Mouse (Mus musculus) cerebellum, adult 9-10 months (tissue): ENCODE results near the gene Hist1h1b.
A peak's percentile ranks its signal among the peaks of the same experiment; 100 is the strongest.
"Not testable (repeated sequence)": the region's sequence is repeated elsewhere in the genome, so short reads cannot be mapped to it uniquely, and the experiment has no call there.

Source experiments
- DNase-seq: peaks from one replicate; pipeline ENCODE4 v3.0.0; 2022

Hist1h1b gene

GRCm38 (mm10) chr13:21781639-21782038, 1.2 kb upstream of the Hist1h1b start:
- no peak for DNase-seq

GRCm38 (mm10) chr13:21781021-21781555, 663 bp upstream of the Hist1h1b start:
- no peak for DNase-seq

- peak; percentile 90 for DNase-seq
These were observed 1.3 kb downstream of the Hist1h1b start for GRCm38 (mm10) chr13:21778814-21779766.

DNA sequence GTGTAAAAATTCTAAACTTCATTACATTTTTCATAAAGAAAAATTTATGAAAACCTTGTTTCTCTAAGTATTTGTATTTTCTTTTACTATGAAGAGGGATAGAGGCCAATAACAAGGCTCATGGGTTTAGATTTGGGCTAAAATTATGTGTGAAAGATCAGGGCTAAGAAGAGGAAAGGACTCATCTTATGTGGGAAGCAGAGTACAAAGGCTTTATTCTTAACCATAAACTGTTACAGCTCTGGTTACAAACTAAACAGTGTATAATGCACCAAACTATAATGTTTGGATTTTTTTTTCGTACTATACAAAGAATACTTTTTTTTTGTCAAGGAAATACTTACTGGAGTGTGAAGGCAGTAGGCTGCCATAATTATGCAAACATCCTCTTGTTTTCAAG, 24.7 kb downstream of the Hist1h1b start:
- DNase-seq = no peak

- DNase-seq = not testable (repeated sequence)
These were observed 26.0 kb downstream of the Hist1h1b start for GRCm38 (mm10) chr13:21754294-21755001.

DNA sequence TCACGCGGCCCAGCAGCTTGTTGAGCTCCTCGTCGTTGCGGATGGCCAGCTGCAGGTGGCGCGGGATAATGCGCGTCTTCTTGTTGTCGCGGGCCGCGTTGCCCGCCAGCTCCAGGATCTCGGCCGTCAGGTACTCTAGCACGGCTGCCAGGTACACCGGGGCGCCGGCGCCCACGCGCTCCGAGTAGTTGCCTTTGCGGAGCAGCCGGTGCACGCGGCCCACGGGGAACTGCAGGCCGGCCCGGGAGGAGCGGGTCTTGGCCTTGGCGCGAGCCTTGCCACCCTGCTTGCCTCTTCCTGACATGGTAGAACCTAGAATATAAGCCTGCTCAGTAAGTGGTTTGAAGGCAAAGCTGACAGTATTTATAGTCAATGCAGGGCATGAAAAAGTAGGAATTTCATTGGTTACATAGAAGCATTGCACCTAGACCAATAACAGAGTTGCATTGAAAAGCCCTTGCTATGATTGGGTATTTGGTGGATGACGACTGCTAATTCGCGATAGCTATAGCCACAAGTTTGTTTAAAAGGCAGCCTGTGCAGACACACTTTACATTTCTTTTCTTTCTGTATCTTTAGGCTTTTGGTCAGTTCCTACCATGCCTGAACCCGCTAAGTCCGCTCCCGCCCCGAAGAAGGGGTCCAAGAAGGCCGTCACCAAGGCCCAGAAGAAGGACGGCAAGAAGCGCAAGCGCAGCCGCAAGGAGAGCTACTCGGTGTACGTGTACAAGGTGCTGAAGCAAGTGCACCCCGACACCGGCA, 26.7 kb downstream of the Hist1h1b start, which contains the start of the genes Hist1h2ak and Hist1h2bn:
TSS of gene Hist1h2ak (minus strand) at position 304 of the 762 bp plus-strand sequence.
TSS of gene Hist1h2bn (plus strand) at position 600 of the 762 bp plus-strand sequence.
- peak; percentile 94 for DNase-seq

DNA sequence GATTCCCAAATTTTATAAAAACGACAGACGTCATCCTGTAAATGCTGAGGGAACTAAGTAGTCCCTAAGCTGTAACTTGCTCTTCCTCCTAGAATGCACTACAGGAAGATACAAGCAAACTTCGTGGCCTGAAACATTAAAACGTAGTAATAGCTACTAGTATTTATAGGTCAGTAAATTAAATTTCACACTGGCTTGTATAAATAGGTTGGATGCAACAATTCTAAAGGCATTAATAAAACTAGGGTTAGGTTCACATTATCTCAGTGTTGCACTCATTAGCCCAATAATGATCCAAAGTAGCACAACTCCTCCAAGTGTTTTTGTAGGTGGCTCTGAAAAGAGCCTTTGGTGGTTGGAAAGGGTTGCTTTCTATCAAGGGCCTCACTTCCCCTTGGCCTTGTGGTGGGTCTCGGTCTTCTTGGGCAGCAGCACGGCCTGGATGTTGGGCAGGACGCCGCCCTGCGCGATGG, 27.3 kb downstream of the Hist1h1b start:
- no peak for DNase-seq

DNA sequence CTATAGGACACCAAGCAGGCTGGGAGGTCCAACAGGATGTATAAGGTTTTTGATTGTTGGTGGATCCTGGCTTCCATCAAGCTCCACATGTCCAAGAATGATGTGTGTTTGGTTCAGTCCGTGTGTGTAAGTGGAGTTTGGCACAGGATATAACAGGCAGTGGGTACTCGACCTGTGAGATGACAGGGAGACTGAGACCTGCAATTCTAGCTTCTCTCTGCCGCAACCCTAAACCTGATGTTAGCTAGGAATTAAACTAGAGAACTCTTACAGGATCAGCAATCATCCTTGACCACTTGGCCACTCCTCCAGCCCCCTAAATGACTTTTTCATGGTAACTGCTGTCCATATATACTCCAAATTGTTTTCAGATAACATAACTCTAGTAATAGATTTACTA, 28.1 kb downstream of the Hist1h1b start:
- DNase-seq = no peak

GRCm38 (mm10) chr13:21751827-21752226, 28.6 kb downstream of the Hist1h1b start:
- DNase-seq = no peak

DNA sequence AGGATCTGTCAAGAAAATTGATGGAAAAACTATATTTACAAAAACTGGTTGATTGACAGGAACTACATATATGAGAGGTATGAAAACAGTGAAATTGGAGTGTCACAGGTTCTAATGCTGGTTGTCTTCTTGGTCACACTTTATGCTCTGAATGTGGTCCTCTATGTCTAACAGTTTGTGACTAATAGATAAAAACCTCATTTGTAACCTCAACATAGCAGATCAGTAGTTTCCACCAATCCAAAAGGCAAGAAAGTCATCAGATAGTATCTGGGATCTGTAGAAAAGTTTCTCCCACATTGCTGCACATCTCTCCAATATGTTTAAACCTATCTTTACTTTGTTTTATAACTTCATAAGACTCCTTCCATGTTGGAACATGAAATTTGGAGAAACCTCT, 29.0 kb downstream of the Hist1h1b start:
- no peak for DNase-seq

GRCm38 (mm10) chr13:21750159-21751017, 30.0 kb downstream of the Hist1h1b start, which contains the start of gene Hist1h4k:
TSS of gene Hist1h4k (minus strand) at chr13:21750505.
- peak; percentile 96 for DNase-seq

GRCm38 (mm10) chr13:21749387-21750158, 30.9 kb downstream of the Hist1h1b start:
- DNase-seq = no peak

DNA sequence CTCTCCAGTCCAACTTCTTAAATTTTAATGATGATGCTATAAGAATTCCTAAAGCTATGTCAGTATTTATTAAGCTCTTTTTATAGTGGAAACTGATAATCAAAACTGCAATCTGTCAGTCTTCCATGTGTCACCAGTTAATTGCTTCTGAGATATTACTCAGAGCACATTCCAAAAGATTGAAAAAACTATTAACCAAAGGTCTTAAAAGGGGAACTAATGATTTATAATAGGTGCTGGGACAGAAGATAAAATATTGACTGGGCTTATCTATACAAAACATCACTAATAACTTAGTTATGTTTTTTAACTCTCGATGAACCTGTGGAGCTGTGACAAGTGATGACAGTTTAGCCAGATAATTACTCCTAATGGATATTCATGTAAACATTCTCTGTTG, 35.4 kb downstream of the Hist1h1b start:
- DNase-seq = no peak

GRCm38 (mm10) chr13:21734906-21735767, 45.3 kb downstream of the Hist1h1b start, which contains the start of gene Hist1h4j:
TSS of gene Hist1h4j (plus strand) at chr13:21735064.
- DNase-seq = peak; percentile 88

DNA sequence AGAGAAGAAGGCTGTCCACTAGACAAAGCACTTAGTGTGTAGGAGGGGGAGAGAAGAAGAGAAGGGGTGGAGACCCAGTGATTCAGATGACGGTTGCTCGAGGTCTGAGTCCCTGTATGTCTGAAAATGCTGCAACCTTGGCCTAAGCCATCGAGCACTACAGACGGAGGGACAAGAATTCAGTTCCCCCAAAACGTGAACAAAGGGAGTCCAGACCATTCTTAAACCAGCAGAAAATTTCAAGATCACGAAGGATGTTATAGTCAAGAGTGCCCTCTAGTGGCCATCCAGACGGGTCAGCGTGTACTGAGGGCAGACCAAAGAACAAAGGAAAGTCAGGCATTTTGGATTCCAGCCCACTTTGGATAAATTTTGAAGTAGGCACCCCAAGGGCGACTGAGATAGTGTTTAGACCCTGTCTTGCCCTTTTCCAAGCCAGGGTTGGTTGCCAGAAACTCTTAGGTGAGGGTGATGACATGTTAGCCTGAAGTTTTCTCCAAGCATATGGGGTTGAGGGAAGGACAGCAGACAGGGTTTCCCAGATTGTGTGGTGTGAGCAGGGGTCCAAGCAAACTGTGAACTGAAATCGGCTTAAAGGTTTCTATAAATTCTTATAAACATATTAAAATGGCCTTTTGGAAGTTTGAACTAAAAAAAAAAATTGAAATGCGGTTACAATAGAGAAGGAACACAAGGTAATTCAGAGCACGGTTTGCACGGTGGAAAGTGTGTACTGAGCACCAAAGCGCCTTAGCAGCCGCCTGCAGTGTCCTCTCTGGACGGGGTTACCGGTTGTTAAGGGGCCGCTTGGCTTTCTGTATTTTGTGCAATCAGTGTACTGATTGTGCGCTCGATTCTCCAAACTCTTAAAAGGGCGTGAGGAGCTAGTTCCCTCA, 46.2 kb downstream of the Hist1h1b start:
- DNase-seq = peak; percentile 90

DNA sequence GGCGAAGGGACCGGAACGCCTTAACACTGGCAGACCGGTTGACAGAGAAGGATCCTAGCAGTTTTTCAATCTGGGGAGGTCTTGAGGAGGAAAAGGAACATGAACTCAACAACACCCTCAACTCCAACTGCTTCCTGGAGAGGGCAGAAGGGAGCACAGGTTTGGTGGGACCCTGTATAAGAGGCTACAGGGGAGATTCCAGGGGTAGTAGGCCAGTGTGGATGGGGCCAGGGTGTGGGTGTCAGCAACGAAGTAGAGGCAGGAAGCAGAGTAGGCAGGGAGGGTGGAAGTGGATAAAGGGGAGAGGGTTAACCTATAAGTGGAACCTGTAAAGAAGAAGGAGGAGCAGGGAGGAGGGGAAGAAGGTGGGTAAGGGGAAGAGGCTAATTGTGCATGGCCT, 47.0 kb downstream of the Hist1h1b start:
- no peak for DNase-seq
